Mouse (Mus musculus) bone marrow macrophage, adult 2 months (primary cell): Measurements from ENCODE around the gene Btnl10. TPM values are rescaled to one million over a fixed set of nuclear protein-coding genes. Genes with fewer than 3 reads are reported as not detected.

ENCODE experiments used
- H3K27ac ChIP-seq: 2 replicates; pipeline ENCODE4 v1.5.1; 2012; ENCODE audit warnings: low read depth, low read length; ENCODE audit not compliant: insufficient read depth
- H3K4me1 ChIP-seq: 2 replicates; pipeline ENCODE4 v1.6.1; 2012; ENCODE audit warnings: low read length; ENCODE audit not compliant: control insufficient read depth, insufficient read depth
- H3K4me3 ChIP-seq: 2 replicates; pipeline ENCODE4 v1.5.1; 2012; ENCODE audit warnings: mild to moderate bottlenecking, low read length, moderate library complexity; ENCODE audit not compliant: insufficient read depth
- CTCF ChIP-seq: IDR thresholded peaks from 2 replicates; pipeline ENCODE4 v1.5.1; 2012; ENCODE audit warnings: low read depth, mild to moderate bottlenecking, low read length, moderate library complexity
- POLR2A ChIP-seq: IDR thresholded peaks from 2 replicates; pipeline ENCODE4 v1.6.1; 2012; ENCODE audit warnings: mild to moderate bottlenecking, low read depth, low read length, borderline replicate concordance
- polyA plus RNA-seq: library from polyadenylated mRNA; stranded (reverse); fragments of >200 nt; gene quantifications from 2 replicates; pipeline ENCODE4 v1.2.4, GENCODE M21; 2012; ENCODE audit not compliant: missing spikeins, insufficient read depth, insufficient read length

Gene Btnl10
- not detected in 2 replicates for polyA plus RNA-seq

DNA sequence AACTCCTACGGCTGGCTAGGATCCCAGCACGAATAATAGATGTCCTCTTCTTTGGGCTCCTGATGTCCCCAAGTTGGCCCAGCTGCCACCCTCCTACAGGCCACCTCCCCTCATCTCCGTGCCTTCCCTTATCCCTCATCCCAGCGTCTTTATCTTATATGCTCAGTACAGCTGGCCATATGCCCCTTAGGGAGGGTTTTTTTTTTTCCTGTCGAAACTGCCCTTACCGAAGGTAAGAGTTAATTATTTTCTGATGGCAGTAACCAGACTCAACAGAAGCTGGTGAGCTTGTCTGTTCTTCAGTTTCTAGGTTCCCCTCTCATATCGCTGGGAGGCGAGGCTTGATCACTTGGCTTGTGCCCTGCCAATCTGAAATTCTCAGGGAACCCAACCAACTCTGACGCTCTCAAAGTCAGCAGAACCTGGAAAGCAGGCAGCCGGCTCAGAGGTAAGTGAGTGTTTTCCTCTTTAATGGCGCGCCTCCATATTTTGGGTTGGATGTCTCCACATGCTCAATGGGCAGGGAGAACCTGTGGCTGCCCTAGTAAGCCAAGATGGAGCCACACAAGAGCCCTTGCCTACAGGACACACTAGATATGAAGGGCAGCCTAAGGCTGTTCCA, at the start of gene Btnl10:
Gene Btnl10 (plus strand): TSS at position 164 of the 622 bp plus-strand sequence.
- Histone ChIP-seq H3K4me3 (no peak within 1 kb of the TSS), H3K4me1 (peaks cover 6% of the 10 kb centered on the region; the same call in 1 of the 2 replicates), H3K27ac (no peak within 1 kb of the TSS)
- TF ChIP-seq POLR2A: no peak
- no peak for TF ChIP-seq CTCF

GRCm38 (mm10) chr11:58867954-58868330, 49.8 kb upstream of the Btnl10 start:
- peak overlapping the region; percentile 89 for H3K4me3 ChIP-seq
- peaks cover 7% of the 10 kb centered on the region for H3K4me1 ChIP-seq
- H3K27ac ChIP-seq: no peak overlapping the region
- TF ChIP-seq CTCF (no peak), POLR2A (no peak)

DNA sequence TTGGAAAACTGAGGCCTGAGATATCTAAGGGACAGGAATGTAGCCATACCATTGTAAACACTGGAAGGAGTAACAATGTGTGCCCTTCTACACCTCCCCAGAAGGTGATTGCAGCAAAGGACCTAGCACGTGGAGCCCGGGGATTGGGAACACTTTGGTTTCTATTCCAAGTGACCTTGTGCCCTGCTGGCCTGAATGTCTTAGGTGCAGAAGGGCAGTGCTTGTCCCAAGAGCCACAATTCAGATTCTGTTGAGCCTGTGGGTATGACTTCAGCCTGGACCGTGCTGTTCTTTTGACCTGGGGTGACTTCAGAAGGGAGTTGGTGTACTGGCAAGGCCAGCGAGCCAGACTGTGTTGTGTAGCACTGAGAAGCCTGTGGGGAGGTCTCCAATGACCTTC, 46.7 kb upstream of the Btnl10 start:
- Histone ChIP-seq H3K27ac (no peak overlapping the region), H3K4me3 (no peak overlapping the region), H3K4me1 (peaks cover 7% of the 10 kb centered on the region)
- TF ChIP-seq CTCF (no peak), POLR2A (no peak)

DNA sequence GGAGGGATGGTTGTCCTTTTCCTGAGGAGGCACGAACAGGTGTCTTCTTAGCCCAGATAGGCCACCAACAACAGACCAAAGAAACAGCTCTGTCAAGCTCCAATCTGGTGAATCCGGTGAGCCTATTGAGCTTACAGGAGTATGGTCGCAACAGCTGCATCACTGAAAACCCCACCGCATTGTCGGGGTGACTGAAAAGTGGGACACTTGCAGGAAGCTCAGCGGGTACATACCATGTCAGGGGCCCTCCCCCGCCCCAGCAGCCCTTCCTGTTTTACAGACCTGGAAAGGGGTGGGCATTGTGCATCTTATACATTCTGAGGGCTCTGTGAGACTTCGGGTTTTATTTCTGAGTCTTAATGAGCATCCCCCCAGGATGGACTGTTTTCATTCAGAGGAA, 34.0 kb upstream of the Btnl10 start:
- Histone ChIP-seq H3K4me1 (no peaks in the 10 kb centered on the region), H3K4me3 (no peak overlapping the region), H3K27ac (no peak overlapping the region)
- TF ChIP-seq POLR2A: no peak
- no peak for TF ChIP-seq CTCF

DNA sequence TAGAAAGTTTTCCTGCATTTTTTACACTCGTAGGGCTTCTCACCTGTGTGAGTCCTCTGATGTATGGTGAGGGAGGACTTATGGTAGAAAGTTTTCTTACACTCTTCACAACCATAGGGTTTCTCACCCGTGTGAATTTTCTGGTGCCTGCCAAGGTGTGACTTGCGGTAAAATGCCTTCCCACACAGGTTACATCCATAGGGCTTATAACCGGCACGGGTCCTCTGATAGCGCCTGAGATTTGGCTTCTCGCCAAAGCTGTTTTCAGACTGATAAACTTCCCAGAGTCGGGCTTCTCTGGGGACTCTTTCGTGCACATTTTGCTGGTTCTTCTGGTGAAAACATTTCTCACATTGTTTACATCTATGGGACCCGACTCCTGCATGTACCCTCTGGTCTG, 27.2 kb upstream of the Btnl10 start:
- no peak for TF ChIP-seq POLR2A
- TF ChIP-seq CTCF: no peak
- H3K27ac ChIP-seq: no peak overlapping the region
- no peaks in the 10 kb centered on the region for H3K4me1 ChIP-seq

DNA sequence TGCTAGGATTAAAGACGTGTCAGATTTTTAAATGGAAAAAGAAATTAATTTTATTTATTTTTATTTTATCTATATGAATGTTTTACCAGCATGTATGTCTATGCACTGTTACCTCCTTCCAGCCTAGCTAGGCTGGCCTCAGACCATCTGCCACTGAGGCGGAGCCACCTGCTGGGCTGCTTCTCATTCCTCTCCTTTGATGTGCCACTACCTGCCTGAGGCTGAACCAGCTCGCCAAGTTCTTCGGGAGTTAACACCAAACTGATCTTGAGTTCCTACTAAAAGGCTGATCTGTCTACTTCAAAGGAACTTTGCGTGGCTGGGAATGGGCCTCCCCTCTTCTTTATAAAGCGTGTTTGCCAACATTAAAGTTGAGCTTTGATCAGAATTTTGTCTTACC, 23.3 kb upstream of the Btnl10 start:
- H3K4me1 ChIP-seq: no peaks in the 10 kb centered on the region

More for the DNA sequence above, 27.2 kb upstream of the Btnl10 start:
- no peak overlapping the region for H3K4me3 ChIP-seq

DNA sequence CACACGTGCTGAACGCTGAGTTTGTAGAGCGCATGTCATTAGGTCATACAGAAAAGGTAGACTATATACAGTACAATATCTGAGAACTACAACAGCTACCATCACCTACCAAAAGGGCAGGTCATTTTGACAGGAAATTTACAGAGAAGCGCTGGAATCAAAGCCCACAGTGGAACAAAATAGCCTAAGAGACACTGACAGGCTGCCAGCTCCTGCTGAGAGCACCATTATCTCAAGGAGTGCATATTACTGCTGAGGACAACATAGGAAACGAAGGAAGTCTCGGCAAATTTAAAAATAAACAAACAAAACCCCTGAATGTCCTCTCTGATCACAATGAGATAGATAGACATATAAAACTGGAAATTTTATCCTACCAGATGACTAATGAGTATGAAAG, 20.2 kb upstream of the Btnl10 start:
- H3K27ac ChIP-seq: no peak overlapping the region
- no peak overlapping the region for H3K4me3 ChIP-seq
- TF ChIP-seq CTCF (no peak), POLR2A (no peak)
- H3K4me1 ChIP-seq: no peaks in the 10 kb centered on the region

More for the DNA sequence above, 23.3 kb upstream of the Btnl10 start:
- Histone ChIP-seq H3K27ac (no peak overlapping the region), H3K4me3 (no peak overlapping the region)
- TF ChIP-seq CTCF (no peak), POLR2A (no peak)

GRCm38 (mm10) chr11:58901080-58901479, 16.6 kb upstream of the Btnl10 start:
- TF ChIP-seq CTCF: no peak
- TF ChIP-seq POLR2A: no peak
- Histone ChIP-seq H3K27ac (no peak overlapping the region), H3K4me1 (peaks cover 4% of the 10 kb centered on the region), H3K4me3 (no peak overlapping the region)

- H3K4me3 ChIP-seq: peak within 1 kb of the TSS; percentile 96
- H3K27ac ChIP-seq: peak within 1 kb of the TSS; percentile 47
- no peak for TF ChIP-seq POLR2A
- no peak for TF ChIP-seq CTCF
- H3K4me1 ChIP-seq: peaks cover 4% of the 10 kb centered on the region
Measured at GRCm38 (mm10) chr11:58903511-58904409, 13.9 kb upstream of the Btnl10 start, which contains the start of gene Zfp39. Gene Zfp39 (minus strand): TSS chr11:58904225.

GRCm38 (mm10) chr11:58904410-58904718, 13.3 kb upstream of the Btnl10 start:
- peak overlapping the region; percentile 72 for H3K4me3 ChIP-seq
- H3K4me1 ChIP-seq: peaks cover 4% of the 10 kb centered on the region
- TF ChIP-seq CTCF (no peak), POLR2A (no peak)
- 0 out of 2 replicates have a peak overlapping the region, but pooled peaks have one; percentile 47 for H3K27ac ChIP-seq
